Mouse (Mus musculus) liver, adult 2 months (tissue): ENCODE results near the gene Proca1.

ENCODE experiments used
- CTCF ChIP-seq: fragments of 200-500 bp; IDR thresholded peaks from 2 replicates; pipeline ENCODE4 v1.5.1; 2011; ENCODE audit warnings: low read depth, low read length, control low read depth
- POLR2A ChIP-seq: fragments of 200-500 bp; IDR thresholded peaks from 2 replicates; pipeline ENCODE4 v1.6.1; 2011; ENCODE audit warnings: low read length, control low read depth; ENCODE audit not compliant: insufficient read depth; ENCODE audit errors: extremely low read depth

GRCm38 (mm10) chr11:78188331-78189233, 4.6 kb upstream of the Proca1 start, which contains the start of gene Rab34:
- TF ChIP-seq POLR2A (peak; percentile 22; the same call in 1 of the 2 replicates), CTCF (no peak)
